Mouse (Mus musculus) liver, embryonic 14.5 days (tissue): Measurements from ENCODE around the gene Polm.

Source experiments
- CTCF ChIP-seq: IDR thresholded peaks from 2 replicates; pipeline ENCODE4 v1.5.1; 2016; ENCODE audit warnings: antibody characterized with exemption, low read depth, control low read depth
- EP300 ChIP-seq: IDR thresholded peaks from 2 replicates; pipeline ENCODE4 v1.6.1; 2016; ENCODE audit warnings: antibody characterized with exemption, low read depth

DNA sequence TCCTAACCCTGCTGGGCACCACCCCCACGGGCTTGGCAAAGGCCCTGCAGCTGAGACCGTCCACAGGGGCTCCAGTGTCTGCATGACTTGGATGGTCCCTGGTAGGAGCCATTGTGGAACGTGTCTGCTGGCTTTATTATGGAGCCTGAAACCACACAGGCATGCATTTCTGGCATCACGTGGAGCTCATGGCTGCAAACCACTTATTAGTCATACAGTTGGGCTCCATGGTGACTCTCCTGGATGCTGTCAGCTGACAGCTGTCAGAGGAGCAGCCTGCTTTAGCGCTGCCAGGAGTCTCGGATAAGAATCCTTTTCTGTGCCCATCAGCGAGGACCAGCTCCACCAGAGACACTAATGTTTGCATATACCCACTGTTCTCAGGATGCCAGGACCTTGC, 42.1 kb downstream of the Polm start:
- no peak for TF ChIP-seq CTCF
- TF ChIP-seq EP300: no peak
